Mouse (Mus musculus) olfactory bulb, adult 2 months (tissue): ENCODE results near the gene Arhgap45. TPM values are rescaled to one million over a fixed set of nuclear protein-coding genes. Genes with fewer than 3 reads are reported as not detected.

Source experiments
- H3K27ac ChIP-seq: fragments of 200-500 bp; 2 replicates; pipeline ENCODE4 v1.5.1; 2012; ENCODE audit warnings: low read depth, low read length; ENCODE audit not compliant: insufficient read depth
- H3K4me1 ChIP-seq: fragments of 200-500 bp; 2 replicates; pipeline ENCODE4 v1.6.1; 2012; ENCODE audit warnings: low read length; ENCODE audit not compliant: control insufficient read depth, insufficient read depth
- H3K4me3 ChIP-seq: fragments of 200-500 bp; 2 replicates; pipeline ENCODE4 v1.5.1; 2012; ENCODE audit warnings: mild to moderate bottlenecking, low read depth, low read length, moderate library complexity; ENCODE audit not compliant: insufficient read depth
- CTCF ChIP-seq: fragments of 200-500 bp; IDR thresholded peaks from 2 replicates; pipeline ENCODE4 v1.5.1; 2012; ENCODE audit warnings: low read depth, mild to moderate bottlenecking, low read length, moderate library complexity; ENCODE audit not compliant: insufficient read depth
- POLR2A ChIP-seq: fragments of 200-500 bp; IDR thresholded peaks from 2 replicates; pipeline ENCODE4 v1.6.1; 2012; ENCODE audit warnings: mild to moderate bottlenecking, low read depth, low read length, moderate library complexity; ENCODE audit not compliant: insufficient read depth
- WGBS: fragments of 180-500 bp; shearing (Covaris S2); methylation state at CpG from one replicate; pipeline ENCODE4 v1.1.7; 2018; 5-methylcytosine and 5-hydroxymethylcytosine counted together
- polyA plus RNA-seq: library from polyadenylated mRNA; stranded (reverse); fragments of >200 nt; gene quantifications from 2 replicates; pipeline ENCODE4 v1.2.4, GENCODE M21; 2012; ENCODE audit warnings: low replicate concordance; ENCODE audit not compliant: missing spikeins, insufficient read depth, insufficient read length

Gene Arhgap45
- polyA plus RNA-seq, 1 experiment = 203 TPM

- WGBS = 89% methylated on average over 28 of the region's 28 CpGs
- H3K27ac ChIP-seq = no peak overlapping the region
- no peak overlapping the region for H3K4me3 ChIP-seq
- H3K4me1 ChIP-seq = peaks cover 8% of the 10 kb centered on the region
- TF ChIP-seq CTCF (no peak), POLR2A (no peak)
These were observed 40.3 kb upstream of the Arhgap45 start for GRCm38 (mm10) chr10:79976071-79976721.

DNA sequence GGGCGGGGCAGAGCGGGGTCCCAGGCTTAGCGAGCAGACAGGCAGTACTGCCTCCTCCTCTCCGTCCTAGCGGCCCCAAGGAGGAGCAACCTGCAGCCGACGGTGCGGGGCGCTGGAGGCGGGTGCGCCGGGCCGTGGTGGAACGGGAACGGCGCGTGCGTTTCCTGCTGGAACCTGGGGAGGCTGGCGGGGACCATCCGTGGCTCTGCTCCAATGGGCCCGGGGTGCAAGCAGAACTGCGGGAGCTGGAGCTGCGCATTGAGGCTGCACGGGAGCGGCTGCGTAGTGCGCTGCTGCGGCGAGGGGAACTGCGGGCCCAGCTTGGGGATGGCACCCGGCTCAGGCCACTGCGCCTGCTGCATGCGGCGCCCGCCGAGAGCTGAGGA is 39.7 kb upstream of the Arhgap45 start:
- H3K4me3 ChIP-seq = no peak overlapping the region
- no peak for TF ChIP-seq POLR2A
- peaks cover 13% of the 10 kb centered on the region for H3K4me1 ChIP-seq
- WGBS = 79% methylated on average over 36 of the region's 36 CpGs
- H3K27ac ChIP-seq = no peak overlapping the region

- 87% methylated on average over 28 of the region's 28 CpGs for WGBS
- no peak for TF ChIP-seq POLR2A
- no peak for TF ChIP-seq CTCF
- Histone ChIP-seq H3K4me3 (no peak overlapping the region), H3K4me1 (peaks cover 16% of the 10 kb centered on the region), H3K27ac (no peak overlapping the region)
These were observed 39.1 kb upstream of the Arhgap45 start for GRCm38 (mm10) chr10:79977324-79977723.

DNA sequence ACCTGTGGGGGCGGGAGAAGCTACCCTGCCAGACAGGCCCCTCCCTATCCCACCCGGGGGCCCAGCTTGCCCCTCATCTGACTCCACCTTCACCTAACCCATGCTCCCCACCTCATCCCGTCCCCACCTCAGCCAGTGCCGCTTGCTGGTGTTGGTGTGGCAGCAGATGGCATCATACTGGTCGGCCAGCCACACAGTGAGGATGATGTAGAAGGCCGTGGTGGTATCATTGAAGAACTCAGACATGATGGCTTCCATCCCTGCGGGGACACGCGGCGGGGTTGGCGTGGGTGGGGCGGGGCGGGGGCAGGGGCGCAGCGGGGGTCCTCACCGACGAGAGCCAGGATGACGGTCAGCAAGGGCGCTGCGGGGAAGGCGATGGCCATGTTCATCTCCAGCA is 38.4 kb upstream of the Arhgap45 start:
- H3K4me1 ChIP-seq = peaks cover 23% of the 10 kb centered on the region
- no peak overlapping the region for H3K27ac ChIP-seq
- no peak overlapping the region for H3K4me3 ChIP-seq
- TF ChIP-seq CTCF = no peak
- no peak for TF ChIP-seq POLR2A
- WGBS = 95% methylated on average over 21 of the region's 21 CpGs

DNA sequence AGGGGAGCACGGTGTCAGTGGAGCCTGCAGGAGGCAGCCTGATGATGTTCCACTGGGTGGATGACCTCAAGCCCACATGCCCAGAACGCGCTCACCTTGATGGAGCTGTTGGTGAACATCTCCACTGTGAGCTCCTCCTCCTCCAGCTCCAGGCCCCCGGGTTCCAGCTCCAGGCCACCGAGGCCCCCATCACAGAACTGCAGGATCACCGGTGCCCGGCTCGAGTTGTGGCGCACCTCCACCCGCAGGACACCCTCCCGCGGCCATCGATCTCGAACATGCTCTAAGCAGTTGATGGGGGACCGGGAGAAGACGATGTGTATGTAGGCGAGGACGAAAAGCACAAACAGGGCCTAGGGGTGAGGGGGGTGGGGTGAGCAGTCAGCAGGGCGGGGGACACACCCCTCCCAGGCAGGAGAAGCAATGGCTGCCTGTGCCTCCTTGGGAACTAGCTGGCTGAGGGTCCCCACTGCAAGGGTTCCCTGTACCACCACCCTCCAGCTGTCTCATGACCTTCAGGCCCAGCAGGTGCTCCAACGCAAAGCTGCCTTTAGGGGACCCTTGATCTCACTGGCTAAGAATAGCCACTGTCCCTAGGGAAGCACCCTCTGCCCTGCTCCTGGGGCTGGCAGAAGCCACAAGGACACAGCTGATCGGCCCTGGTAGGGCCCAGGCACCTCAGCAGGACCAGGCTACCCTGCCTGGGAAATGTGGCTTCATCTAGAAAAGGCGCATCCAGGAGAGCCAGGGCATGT is 36.9 kb upstream of the Arhgap45 start:
- TF ChIP-seq POLR2A (no peak), CTCF (no peak)
- WGBS = 90% methylated on average over 22 of the region's 22 CpGs

GRCm38 (mm10) chr10:79983205-79983604 is 33.2 kb upstream of the Arhgap45 start:
- Histone ChIP-seq H3K4me1 (peaks cover 40% of the 10 kb centered on the region), H3K4me3 (peak overlapping the region; percentile 73), H3K27ac (no peak overlapping the region)
- TF ChIP-seq CTCF (no peak), POLR2A (no peak)
- WGBS = 57% methylated on average over 5 of the region's 5 CpGs

More for the DNA sequence above, 36.9 kb upstream of the Arhgap45 start:
- Histone ChIP-seq H3K27ac (no peak overlapping the region), H3K4me1 (peaks cover 28% of the 10 kb centered on the region), H3K4me3 (no peak overlapping the region)

DNA sequence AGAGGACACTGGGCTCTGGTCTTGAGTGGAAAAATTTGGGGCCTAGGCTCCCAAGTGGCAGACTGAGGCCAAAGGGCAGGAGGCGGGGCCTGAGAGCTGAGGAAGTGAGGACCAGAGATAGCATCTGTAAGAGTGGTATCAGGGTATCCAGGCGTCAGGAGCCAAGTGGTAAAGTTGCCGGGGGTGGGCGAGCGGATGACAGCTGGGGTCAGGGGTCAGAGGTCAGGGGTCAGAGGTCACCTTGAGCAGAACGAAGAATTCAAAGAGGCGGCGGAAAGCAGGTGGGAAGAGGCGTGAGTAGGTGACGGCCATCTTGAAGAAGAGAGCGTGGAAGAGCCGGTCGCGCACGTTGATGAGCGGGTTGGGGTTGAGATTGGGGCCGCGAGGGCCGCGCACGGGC is 32.8 kb upstream of the Arhgap45 start:
- Histone ChIP-seq H3K4me3 (peak overlapping the region; percentile 73), H3K4me1 (peaks cover 45% of the 10 kb centered on the region), H3K27ac (0 out of 2 replicates have a peak overlapping the region, but pooled peaks have one; percentile 12)
- WGBS = 1% methylated on average over 21 of the region's 21 CpGs
- TF ChIP-seq CTCF (no peak), POLR2A (no peak)

- TF ChIP-seq CTCF (peak; percentile 67), POLR2A (peak; percentile 23; the same call in 1 of the 2 replicates)
- H3K4me1 ChIP-seq = peaks cover 49% of the 10 kb centered on the region
These were observed 32.1 kb upstream of the Arhgap45 start, which contains the start of gene Tmem259 for GRCm38 (mm10) chr10:79984195-79984816. Gene Tmem259 (minus strand): TSS chr10:79984330.

DNA sequence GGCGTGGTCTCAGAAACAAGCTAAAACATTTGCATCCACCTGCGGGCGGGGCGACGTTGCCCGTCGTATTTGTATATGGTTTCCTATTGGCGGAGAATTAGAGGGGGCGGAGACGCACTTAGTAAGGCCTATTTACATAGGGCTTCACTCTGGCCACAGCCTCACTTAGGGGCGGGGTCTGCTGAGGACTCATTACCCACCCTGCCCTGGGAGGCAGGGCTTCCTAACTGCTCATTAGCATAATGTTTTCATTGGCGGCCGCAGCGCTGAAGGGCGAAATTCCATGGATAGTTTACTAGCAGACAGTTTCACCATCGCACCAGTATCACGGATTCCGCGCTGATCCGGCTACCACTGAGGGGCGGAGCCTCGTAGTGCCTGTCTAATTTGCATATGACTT is 31.6 kb upstream of the Arhgap45 start:
- peaks cover 47% of the 10 kb centered on the region for H3K4me1 ChIP-seq
- WGBS = under 1% methylated on average over 22 of the region's 22 CpGs
- H3K27ac ChIP-seq = peak overlapping the region; percentile 98
- TF ChIP-seq CTCF (peak; percentile 4; the same call in 1 of the 2 replicates), POLR2A (no peak; the same call in 1 of the 2 replicates)
- H3K4me3 ChIP-seq = peak overlapping the region; percentile 73

More at GRCm38 (mm10) chr10:79984195-79984816, 32.1 kb upstream of the Arhgap45 start, which contains the start of gene Tmem259:
- peak within 1 kb of the TSS; percentile 73 for H3K4me3 ChIP-seq
- H3K27ac ChIP-seq = peak within 1 kb of the TSS; percentile 98
- WGBS = 6% methylated on average over 49 of the region's 49 CpGs
